In genomic region chr17:7273054-7273453, GRCm38 (mm10) we compare ENCODE assay signal across 10 mouse cellular contexts. TPM values are rescaled to one million over a fixed set of nuclear protein-coding genes. Genes with fewer than 3 reads are reported as not detected.
DNase-seq lines count a peak whose midpoint lies in the region; ATAC-seq and TF ChIP-seq lines count a peak whose summit lies in the region.
"Had no signal": no experiment of that assay in that cellular context is flagged by ENCODE, and none has a peak within 500 bp of the region (broad histone marks: within the 10 kb centered on the region; RNA-seq: fewer than 3 reads in every experiment).

No protein-coding gene starts in this region.

- H3K27me3 ChIP-seq in hindbrain, embryonic 14.5 days (ENCODE audit: control insufficient read depth, insufficient read depth, low read length), result no peaks in the 10 kb centered on the region
- H3K27me3 ChIP-seq in liver, adult 2 months (ENCODE audit: control insufficient read depth, insufficient read depth, low read length), result no peaks in the 10 kb centered on the region
- no peaks in the 10 kb centered on the region for H3K27me3 ChIP-seq in limb, embryonic 10.5 days (ENCODE audit: low read depth, poor library complexity, severe bottlenecking)

- DNase-seq in adrenal gland, postnatal 14 days, result peak; percentile 38
- no peak for DNase-seq in adrenal gland, adult 8-10 months
- DNase-seq in gastrocnemius, postnatal 10 days, result peak; percentile 30
- DNase-seq in hindbrain, embryonic 14.5 days (ENCODE audit: low spot score), result no peak
- DNase-seq in liver, adult 2 months (ENCODE audit: extremely low read depth, low read depth, low spot score), result peak; percentile 22
- no peak for DNase-seq in lung, postnatal 14 days
- DNase-seq in limb, embryonic 10.5 days (ENCODE audit: low spot score), result no peak
- no peak for DNase-seq in thymus, postnatal 14 days

- H3K9ac ChIP-seq in hindbrain, embryonic 14.5 days, result no peak overlapping the region
- H3K9ac ChIP-seq in liver, adult 2 months (ENCODE audit: low read depth, low read length), result no peak overlapping the region

- ATAC-seq in hindbrain, embryonic 14.5 days (ENCODE audit: low FRiP score), result no peak

- TF ChIP-seq POLR2A in liver, adult 2 months (IDR thresholded peaks at IDR 0.05; ENCODE audit: extremely low read depth, insufficient read depth, low read length), result no peak

- H3K9me3 ChIP-seq in hindbrain, embryonic 14.5 days (ENCODE audit: control insufficient read depth, low read length), result no peaks in the 10 kb centered on the region
- H3K9me3 ChIP-seq in limb, embryonic 10.5 days (replicated peaks), result no peaks in the 10 kb centered on the region

- H3K4me2 ChIP-seq in hindbrain, embryonic 14.5 days (replicated peaks), result no peak overlapping the region

- H3K79me2 ChIP-seq in liver, adult 2 months (ENCODE audit: control insufficient read depth, insufficient read depth, low read length), result no peaks in the 10 kb centered on the region

- H3K4me1 ChIP-seq in hindbrain, embryonic 14.5 days (replicated peaks; ENCODE audit: control insufficient read depth, insufficient read depth, low read length), result peaks cover 16% of the 10 kb centered on the region
- no peaks in the 10 kb centered on the region; the same call in 1 of the 2 replicates for H3K4me1 ChIP-seq in liver, adult 2 months (ENCODE audit: control insufficient read depth, insufficient read depth, low read length)
- peaks cover 33% of the 10 kb centered on the region for H3K4me1 ChIP-seq in limb, embryonic 10.5 days

- H3K4me3 ChIP-seq in hindbrain, embryonic 14.5 days (replicated peaks; ENCODE audit: low read length), result no peak overlapping the region
- H3K4me3 ChIP-seq in liver, adult 2 months (ENCODE audit: insufficient read depth, low read depth, low read length), result no peak overlapping the region
- H3K4me3 ChIP-seq in limb, embryonic 10.5 days, result no peak overlapping the region

- TF ChIP-seq CTCF in liver, adult 2 months (IDR thresholded peaks at IDR 0.05; ENCODE audit: low read depth, low read length), result no peak

- peaks cover 10% of the 10 kb centered on the region; the same call in 1 of the 2 replicates for H3K36me3 ChIP-seq in hindbrain, embryonic 14.5 days (replicated peaks; ENCODE audit: control insufficient read depth, insufficient read depth)
- H3K36me3 ChIP-seq in liver, adult 2 months (ENCODE audit: control insufficient read depth, insufficient read depth, low read length), result no peaks in the 10 kb centered on the region
- peaks cover 12% of the 10 kb centered on the region for H3K36me3 ChIP-seq in limb, embryonic 10.5 days

- 49% methylated on average over 9 of the region's 9 CpGs for WGBS in hindbrain, embryonic 14.5 days
- WGBS in liver, adult 2 months, result 29% methylated on average over 9 of the region's 9 CpGs
- 65% methylated on average over 9 of the region's 9 CpGs for WGBS in limb, embryonic 10.5 days

- H3K27ac ChIP-seq in hindbrain, embryonic 14.5 days, result peak overlapping the region; percentile 35
- no peak overlapping the region for H3K27ac ChIP-seq in liver, adult 2 months (replicated peaks; ENCODE audit: insufficient read depth, low read depth, low read length)
- no peak overlapping the region for H3K27ac ChIP-seq in limb, embryonic 10.5 days

RNA-seq across cellular contexts. Expression of gene Tcp10a, which starts 51.4 kb away (rescaled TPM):
- not detected in 2 replicates for total RNA-seq in adrenal gland, postnatal 14 days (2021)
- under 1 TPM in 2 of 4 experiments, not detected in 2; 0.12 to 0.24 TPM for total RNA-seq in adrenal gland, adult 8-10 months (2022)
- total RNA-seq in gastrocnemius, postnatal 10 days (2021), result not detected
- polyA plus RNA-seq in hindbrain, embryonic 14.5 days (2014; fragmentation: Nextera tagmentation; extraction: Ambion mirVana), result not detected in 2 replicates
- not detected in 2 replicates for total RNA-seq in liver, adult 2 months (2014; rRNA removed)
- polyA plus RNA-seq in liver, adult 2 months (2012; rRNA removed), result 0.07 TPM in 1 of 2 replicates, not detected in the other
- not detected in 2 replicates for polyA plus RNA-seq in limb, embryonic 10.5 days (2016; fragmentation: Nextera tagmentation; extraction: Ambion mirVana)
- polyA plus RNA-seq: cortical plate, adult 2 months; large intestine, adult 2 months had no signal

Comparison
In these comparisons a context has a peak if more than half of its experiments do, and no peak if none do; other contexts are left out.
1. DNase-seq: peak in adrenal gland, postnatal 14 days (single experiment), gastrocnemius, postnatal 10 days (single experiment) and liver, adult 2 months (single experiment); none in adrenal gland, adult 8-10 months (single experiment), hindbrain, embryonic 14.5 days (single experiment), lung, postnatal 14 days (single experiment), limb, embryonic 10.5 days (single experiment) and thymus, postnatal 14 days (single experiment).